Mouse (Mus musculus) embryo, embryonic 10.5 days (tissue): ENCODE measurements around the gene Spem2.

ENCODE experiments used
- DNase-seq: peaks from one replicate; pipeline ENCODE4 v3.0.0-alpha.2; 2015; ENCODE audit warnings: low spot score

The Spem2 gene

DNA sequence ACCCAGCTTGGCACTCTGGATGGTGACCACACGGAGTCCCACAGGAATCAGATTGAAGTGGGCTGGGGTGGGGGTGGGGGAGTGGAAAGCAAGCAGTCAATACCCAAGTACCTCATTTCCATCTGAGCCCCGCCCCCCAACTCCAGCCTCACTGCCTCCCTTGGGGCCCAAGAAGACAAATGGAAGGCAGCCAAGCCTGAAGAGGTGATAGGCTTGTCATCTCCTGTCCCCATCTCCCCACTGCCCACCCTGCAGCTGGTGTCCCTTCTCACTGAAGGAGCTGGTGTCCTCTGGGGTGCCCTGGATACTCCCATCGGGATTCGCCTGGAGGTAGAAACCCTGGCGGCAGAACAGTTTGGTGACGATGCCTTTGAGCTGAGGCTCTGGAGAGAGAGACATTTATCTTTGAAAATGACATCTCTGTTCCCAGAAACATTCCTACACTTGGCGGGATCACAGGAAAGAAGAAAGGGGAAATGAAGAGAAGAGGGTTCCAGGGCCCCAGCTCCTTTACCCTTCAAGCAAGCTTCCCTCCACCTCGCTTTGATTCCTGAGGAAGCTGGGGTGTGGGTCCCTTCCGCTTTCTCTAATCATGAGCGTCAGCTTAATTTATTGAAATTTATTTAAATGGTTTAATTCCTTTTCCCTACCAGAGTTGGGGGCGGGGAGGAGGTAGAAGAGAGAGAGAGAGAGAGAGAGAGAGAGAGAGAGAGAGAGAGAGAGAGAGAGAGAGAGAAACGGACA is 18.7 kb downstream of the Spem2 start:
- peak; percentile 63 for DNase-seq

DNA sequence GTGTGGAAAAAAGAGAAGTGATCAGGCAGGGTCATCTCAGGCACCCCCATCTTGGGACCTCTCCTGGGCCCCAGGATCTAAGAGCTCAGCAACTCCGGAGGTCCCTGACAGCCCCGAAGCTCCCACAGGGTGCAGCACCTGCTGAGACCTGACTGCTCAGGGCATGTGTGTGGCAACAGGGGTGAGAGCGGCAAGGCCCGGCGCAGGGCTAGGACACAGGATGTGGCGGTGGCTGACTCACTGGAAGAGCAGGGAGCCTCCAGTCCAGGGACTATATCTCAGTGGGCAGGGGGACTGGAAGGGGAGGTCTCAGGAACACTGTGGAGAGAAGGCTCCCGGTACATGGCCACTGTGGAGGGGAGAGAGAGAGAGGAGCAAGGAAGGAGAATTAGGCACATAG is 20.3 kb downstream of the Spem2 start:
- DNase-seq, result no peak

DNA sequence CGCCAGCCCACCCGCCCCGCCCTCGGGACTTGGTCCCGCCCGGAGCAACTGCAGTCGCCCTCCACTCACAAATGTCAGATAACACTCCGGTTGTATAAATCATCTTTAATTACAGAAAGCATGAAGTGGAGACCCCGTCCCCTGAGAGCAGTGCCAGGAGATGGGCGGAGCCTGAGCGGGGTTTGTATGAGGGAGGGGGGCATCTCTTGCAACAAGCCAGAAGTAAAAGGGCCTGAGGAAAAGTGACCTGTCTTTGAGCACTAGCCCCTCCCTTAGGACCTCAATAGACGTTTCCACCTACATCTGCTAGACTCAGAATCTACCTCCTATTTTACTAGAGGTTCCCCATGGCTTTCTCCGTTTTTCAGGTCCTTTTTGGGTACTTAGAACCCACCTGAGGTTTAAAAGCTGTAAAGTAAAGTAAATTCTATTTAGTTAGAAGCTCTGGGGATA is 22.3 kb downstream of the Spem2 start:
- peak; percentile 27 for DNase-seq

DNA sequence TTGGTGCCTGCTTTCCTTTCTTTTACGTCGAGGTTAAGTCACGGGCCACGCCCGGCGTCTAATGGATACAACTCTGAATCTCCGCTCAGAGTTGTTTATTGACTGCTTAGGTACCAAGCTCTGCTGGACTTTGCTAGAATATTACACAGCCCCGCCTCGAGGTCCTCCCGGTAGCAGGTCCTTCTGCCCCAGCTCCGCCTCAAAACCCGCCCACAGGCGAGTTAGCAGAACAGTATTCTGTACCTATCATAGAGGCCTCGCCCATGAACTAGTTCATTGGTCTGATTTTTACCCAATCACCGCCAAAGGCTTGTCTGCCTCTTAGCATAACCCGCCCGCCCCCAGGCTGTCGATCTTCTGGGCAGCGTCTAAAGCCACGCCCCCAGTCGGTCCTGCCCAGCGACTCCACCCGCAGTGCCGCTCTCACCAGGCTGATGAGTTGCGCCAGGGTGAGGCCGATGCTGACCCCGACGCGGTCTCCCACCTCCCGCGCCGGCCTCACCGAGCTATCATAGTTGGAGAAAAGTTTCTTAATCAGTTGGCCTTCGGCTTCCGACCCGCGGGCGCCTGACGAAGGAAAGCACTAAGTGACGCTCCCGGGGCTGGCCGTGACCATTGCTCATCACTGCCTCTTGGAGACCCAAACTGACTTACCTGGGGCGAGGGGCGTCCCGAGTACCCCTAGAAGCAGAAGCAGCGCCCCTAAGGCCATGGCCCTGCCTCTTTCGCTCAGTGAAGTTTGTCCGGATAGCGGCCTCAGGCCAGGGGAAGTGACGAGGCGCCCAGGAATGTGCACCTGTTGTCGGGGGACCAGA is 22.9 kb downstream of the Spem2 start, which contains the start of gene Chrnb1:
TSS of gene Chrnb1 (minus strand) at position 776 of the 815 bp plus-strand sequence.
- peak; percentile 97 for DNase-seq

DNA sequence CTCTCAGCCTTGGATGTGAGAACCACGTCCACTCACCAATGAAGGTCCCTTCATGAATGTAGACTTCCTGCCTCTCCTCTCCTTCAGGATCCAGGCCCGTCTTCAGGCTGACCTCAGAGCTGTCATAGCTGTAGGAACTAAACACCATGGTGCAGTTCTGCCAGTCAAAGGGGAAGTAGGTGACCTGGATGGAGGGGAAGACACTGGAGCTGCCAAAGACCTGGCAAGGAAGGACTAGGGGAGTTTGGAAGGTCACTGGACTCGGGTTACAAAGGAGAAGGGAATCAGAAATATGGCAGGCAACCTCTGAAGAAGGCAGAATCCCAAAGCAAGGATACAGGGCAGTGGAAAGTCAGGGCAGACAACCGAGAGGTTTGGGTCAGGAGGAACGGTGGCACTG is 24.8 kb downstream of the Spem2 start:
- no peak for DNase-seq

DNA sequence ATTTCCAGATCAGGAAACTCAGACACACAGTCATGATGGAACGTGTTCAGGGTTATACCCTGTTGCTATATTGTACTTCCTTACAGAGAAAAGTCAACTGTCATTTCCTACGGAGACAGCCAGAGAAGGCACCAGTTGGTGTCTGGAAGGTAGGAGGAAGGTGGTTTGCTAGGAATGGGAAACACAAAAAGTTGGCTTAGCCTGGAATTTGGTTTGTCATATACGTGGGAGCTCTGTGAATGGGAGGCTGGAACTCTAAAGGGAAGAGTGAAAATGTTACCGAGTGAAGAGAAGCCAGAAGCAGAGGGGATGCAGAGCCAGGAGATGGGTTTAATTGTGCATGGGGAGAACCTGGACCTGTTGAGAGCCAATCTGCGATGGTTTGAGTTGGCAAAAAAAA is 26.8 kb downstream of the Spem2 start:
- no peak for DNase-seq

DNA sequence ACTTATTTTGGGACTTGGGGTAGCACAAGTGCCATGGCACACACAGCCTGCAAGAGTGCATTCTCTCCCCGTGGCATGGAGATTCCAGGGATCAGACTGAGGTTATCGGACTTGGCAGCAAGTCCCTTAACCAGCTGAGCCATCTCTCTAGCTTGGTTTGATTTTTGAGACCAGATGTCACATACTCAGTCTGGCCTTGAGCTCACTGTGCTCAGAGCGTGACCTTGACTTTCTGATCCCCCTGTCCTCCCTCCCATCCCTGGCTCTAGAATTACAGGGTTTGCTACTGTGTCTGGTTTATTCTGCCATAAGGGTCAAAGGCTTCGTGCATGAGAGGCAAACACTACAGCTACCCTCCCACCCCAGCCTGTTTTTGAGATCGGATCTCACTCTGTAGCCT is 28.8 kb downstream of the Spem2 start:
- DNase-seq, result no peak

DNA sequence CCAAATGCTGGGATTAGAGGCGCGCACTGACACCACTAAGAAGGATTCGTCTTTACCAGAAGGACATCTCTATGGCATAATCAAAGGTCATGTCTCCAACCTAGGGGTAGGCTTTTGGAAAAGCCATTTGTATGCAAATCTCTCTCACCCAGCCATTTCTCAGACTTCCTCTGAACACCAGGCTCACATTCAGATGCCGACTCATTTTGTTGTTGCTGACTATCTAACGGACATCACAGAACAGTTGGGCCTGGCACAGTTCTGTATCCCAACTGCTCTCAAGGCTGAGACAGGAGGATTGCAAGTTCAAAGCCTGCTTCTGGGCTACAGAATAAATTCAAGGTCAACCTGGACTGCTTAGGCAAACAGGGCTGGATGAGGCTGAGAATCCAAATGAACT is 31.0 kb downstream of the Spem2 start:
- DNase-seq, result no peak

DNA sequence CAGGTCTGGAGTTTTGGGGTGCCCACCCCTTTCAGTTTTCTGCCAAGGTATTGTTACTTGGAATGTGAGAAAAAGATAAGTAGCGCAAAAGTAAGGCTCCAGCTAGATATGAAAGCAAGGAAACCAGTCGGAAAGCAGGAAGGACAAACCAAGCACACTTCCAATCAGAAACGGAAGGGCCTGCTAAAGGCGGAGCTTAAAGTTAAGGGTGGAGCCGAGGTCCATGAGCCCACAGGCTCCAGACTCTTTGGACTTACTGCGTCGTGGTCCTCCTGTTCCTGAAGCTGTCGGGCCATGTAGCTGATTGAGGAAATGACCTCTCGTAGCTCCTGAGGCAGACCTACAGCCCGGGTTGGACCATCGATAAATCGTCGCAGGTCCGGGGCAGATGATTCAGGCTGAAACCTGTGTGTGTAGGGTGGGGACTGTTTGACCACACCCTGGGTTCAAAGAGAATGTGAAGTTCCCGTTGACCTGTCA is 33.4 kb downstream of the Spem2 start:
- peak; percentile 33 for DNase-seq

DNA sequence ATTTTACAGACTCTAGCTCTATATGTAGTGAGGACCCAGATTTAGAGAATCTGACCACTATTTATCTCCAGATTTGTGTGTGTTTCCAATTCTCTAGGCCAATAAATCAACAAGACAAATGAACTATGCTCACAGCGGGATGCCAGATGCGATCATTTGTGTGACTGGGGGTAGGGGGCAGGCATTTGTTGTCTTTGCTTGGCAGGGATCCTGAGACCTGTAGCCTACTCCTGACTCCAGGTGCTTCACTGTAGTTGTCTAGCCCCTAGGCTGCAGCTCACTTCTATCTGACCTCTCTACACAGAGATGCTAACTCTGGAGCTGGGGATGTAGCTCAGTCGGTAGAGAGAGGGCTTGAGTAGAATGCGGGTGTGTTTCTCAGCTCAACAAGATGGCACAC is 36.4 kb downstream of the Spem2 start:
- no peak for DNase-seq

DNA sequence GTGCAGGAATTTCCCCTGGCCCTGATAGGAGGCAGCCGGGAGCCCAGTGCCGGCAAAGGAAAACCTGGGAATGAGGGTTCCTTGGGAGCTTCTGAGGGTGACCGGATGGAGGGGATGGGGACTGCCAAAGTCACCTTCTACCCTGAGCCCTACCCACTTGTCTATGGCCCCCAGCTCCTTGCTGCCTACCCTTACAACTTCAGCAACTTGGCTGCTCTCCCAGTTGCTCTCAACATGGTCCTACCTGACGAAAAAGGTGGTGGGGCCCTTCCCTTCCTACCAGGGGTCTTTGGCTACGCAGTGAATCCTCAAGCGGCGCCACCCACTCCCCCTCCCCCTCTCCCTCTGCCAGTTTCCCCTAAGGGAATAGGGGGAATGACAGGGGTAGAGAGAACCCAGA is 39.3 kb downstream of the Spem2 start:
- DNase-seq, result no peak

DNA sequence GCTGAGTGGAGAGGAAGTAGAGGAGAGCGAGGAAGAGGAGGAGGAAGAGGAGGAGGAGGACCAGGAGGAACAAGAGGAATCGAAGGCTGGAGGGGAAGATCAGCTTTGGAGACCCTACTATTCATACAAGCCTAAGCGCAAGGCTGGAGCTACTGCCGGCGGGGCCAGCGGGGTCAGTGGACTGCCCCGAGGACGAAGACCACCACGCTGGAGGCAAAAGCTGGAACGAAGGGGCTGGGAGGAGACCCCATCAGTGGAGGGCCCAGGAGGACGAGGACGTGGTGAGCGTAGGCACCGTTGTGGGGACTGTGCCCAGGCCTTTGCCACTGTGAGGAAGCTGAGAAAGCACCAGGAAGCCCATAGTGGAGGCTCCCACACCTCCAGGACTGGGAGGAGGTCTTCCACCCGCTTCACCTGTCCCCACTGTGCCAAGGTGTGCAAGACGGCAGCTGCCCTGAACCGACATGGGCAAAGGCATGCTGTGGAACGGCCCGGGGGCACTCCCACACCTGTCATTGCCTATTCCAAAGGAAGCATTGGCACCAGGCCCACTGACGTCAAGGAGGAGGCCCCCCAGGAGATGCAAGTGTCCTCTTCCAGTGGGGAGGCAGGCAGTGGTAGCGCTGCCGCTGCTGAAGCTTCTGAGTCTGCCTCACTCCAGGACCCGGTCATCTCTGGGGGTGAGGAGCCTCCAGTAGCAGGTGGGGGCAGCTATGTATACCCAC is 39.8 kb downstream of the Spem2 start:
- DNase-seq, result no peak

DNA sequence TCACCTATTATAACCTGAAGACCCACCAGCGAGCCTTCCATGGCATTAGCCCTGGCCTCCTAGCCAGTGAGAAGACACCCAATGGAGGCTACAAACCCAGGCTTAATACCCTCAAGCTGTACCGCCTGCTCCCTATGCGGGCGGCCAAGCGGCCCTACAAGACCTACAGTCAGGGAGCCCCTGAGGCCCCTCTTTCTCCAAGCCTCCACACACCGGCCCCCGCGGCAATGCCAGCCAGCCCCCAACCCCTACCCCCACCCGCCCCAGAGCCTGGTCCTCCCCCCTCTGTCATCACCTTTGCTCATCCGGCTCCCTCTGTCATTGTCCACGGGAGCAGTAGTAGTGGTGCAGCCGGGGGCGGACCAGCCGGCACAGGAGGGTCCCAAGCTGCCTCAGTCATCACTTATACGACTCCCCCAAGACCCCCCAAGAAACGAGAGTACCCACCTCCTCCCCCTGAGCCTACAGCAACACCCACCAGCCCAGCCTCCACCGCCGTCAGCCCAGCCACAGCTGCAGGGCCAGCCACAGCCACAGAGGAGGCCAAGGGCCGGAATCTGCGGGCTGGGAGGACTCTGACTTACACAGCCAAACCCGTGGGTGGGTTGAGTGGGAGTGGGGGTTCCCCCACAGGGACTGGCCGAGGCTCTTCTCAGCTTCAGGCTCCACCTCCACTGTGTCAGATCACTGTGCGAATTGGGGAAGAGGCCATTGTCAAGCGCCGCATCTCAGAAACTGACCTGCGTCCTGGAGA is 40.6 kb downstream of the Spem2 start:
- no peak for DNase-seq

DNA sequence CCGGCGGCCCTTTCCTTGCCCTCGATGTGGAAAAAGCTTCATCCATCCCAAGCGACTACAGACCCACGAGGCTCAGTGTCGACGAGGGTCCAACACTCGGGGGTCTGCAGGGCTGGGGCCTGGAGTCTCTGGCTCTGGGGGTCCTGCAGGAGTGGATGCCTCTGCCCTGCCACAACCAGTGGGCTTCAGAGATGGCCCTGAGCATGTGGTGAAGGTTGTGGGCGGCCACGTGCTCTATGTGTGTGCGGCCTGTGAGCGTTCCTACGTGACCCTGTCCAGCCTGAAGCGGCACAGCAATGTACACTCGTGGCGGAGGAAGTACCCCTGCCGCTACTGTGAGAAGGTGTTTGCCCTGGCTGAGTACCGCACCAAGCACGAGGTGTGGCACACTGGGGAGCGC is 41.8 kb downstream of the Spem2 start:
- DNase-seq, result no peak

DNA sequence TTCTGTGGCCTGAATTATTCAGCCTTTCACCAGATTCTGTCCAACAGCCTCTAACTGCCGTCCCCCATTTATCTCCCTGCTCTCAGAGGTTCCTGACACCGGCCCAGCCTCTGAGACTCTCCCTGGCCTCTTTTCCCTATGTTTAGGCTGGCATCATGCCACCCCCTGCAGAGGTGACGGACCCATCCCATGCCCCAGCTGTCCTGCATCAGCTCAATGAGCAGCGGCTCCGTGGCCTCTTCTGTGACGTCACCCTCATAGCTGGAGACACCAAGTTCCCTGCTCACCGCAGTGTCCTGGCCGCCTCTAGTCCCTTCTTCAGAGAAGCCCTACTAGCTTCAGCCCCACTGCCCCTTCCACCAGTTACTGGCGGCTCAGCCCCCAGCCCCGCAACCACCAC is 42.5 kb downstream of the Spem2 start:
- DNase-seq, result no peak

DNA sequence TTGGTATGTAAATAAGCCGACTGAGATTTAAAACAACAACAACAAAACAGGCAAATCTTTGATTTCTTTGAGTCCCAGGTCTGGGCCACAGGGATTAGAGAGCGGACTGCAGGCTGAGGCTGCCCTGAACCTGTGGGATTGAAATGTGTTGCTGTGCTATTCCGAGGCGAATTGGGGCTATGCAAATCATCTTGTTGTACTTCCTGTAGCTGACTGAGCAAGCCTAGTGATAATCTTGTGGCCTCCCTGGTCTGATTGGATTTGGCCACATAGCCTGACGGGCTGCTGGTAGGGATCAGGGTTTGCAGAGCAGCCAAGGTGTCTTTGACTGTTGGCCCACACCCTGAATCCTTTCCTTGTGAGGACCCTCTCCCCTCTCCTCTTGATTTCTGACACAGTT is 43.3 kb downstream of the Spem2 start:
- no peak for DNase-seq

DNA sequence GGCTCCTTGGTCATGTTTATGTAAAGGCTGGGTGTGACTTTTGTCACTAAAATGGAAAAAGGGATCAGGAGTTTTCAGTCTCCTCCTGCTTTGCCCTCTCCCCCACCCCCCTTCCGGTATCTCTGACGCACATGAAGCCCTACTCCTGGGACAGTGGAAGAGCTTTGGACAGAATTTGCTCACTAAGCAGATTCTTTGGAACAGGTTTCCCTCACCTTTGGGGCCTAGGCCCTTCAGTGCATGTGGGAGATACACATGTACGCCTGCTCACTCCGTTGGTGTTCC is 50.7 kb downstream of the Spem2 start:
- DNase-seq, result no peak

DNA sequence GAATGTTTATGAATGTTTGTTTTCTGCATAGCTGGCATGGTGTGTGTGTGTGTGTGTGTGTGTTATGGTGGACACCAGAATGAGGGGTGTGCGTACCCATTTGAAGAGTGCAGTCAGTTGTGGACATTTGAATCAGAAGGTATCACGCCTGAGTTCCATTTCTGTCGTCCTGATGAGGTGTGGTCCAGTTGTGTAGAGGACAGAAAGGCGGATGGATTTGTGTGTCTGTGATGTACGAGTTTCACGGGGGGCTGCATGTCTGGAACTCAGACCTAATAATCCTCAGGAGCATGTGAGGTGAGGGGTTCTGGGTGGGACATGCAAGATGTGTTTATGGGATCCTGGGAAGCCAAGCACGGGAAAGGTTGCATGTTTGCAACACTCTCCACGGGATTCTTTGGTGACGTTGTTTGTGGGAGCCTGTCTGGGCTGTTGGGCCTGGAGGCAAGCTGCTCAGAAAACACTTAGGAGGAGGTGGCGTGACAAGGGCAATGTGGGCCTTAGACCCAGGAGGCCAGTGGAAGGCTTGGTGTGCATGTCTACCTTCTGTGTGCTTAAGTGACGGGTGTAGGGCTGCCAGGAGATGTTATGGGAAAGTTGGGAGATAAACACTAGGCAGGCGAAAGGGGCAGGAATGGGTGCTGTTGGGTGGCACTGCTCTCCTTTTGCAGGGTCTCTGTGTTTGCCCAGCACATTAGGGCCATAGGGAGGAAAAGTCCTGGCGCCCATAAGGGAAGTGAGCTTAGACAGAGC is 51.2 kb downstream of the Spem2 start:
- DNase-seq, result no peak
